ENCODE assay signal across 8 mouse cellular contexts in genomic region chr4:148951821-148952291, GRCm38 (mm10).
DNase-seq lines count a peak whose midpoint lies in the region; ATAC-seq lines count a peak whose summit lies in the region.

No protein-coding gene starts in this region.

- peak overlapping the region; percentile 86 for H3K27ac ChIP-seq in heart, embryonic 13.5 days (replicated peaks)
- H3K27ac ChIP-seq in forebrain, embryonic 11.5 days (ENCODE audit: low read depth, low read length) = no peak overlapping the region
- no peak overlapping the region for H3K27ac ChIP-seq in neural tube, embryonic 11.5 days (ENCODE audit: low read depth, low read length)

- peaks cover 54% of the 10 kb centered on the region for H3K27me3 ChIP-seq in heart, embryonic 13.5 days (replicated peaks)
- peaks cover 45% of the 10 kb centered on the region for H3K27me3 ChIP-seq in forebrain, embryonic 11.5 days (ENCODE audit: control insufficient read depth, insufficient read depth, low read length)
- H3K27me3 ChIP-seq in neural tube, embryonic 11.5 days (ENCODE audit: control insufficient read depth, insufficient read depth, low read length) = peaks cover 50% of the 10 kb centered on the region

- H3K36me3 ChIP-seq in heart, embryonic 13.5 days = peaks cover 60% of the 10 kb centered on the region
- H3K36me3 ChIP-seq in forebrain, embryonic 11.5 days (ENCODE audit: control insufficient read depth, insufficient read depth, low read length) = no peaks in the 10 kb centered on the region; the same call in 1 of the 2 replicates
- H3K36me3 ChIP-seq in neural tube, embryonic 11.5 days (ENCODE audit: control insufficient read depth, insufficient read depth, low read length) = no peaks in the 10 kb centered on the region

- no peak for DNase-seq in heart, postnatal 36 days
- peak; percentile 26 for DNase-seq in WW6 (ENCODE audit: low read depth, low spot score)
- DNase-seq in forebrain, embryonic 11.5 days (ENCODE audit: low spot score) = peak; percentile 74
- peak; percentile 54 to 61 for DNase-seq in left cerebral cortex, postnatal 25 days (ENCODE audit: low spot score in 2 of 2)
- DNase-seq in neural tube, embryonic 11.5 days (ENCODE audit: low spot score) = peak; percentile 57
- no peak for DNase-seq in T-cell, adult 2 months (ENCODE audit: low spot score)
- DNase-seq in gastrocnemius, postnatal 10 days = no peak

- H3K9me3 ChIP-seq in heart, embryonic 13.5 days = no peaks in the 10 kb centered on the region
- H3K9me3 ChIP-seq in forebrain, embryonic 11.5 days (ENCODE audit: control insufficient read depth, low read length) = no peaks in the 10 kb centered on the region
- H3K9me3 ChIP-seq in neural tube, embryonic 11.5 days (ENCODE audit: control insufficient read depth, low read length) = no peaks in the 10 kb centered on the region

- ATAC-seq in heart, embryonic 13.5 days (ENCODE audit: extremely low read depth, insufficient number of reproducible peaks, low FRiP score, low TSS enrichment) = no peak
- ATAC-seq in forebrain, embryonic 11.5 days (replicated peaks; ENCODE audit: low FRiP score) = peak; percentile 34
- peak; percentile 43; the same call in 1 of the 2 replicates for ATAC-seq in neural tube, embryonic 11.5 days (ENCODE audit: insufficient read depth, low FRiP score, low TSS enrichment)

- intact Hi-C loops in heart, postnatal 36 days (cut with DNase I) = loop anchor here (2.0 kb wide), 1 partner anchor 49 kb away; no protein-coding TSS in a partner anchor
- intact Hi-C loops in left cerebral cortex, postnatal 25 days (cut with DNase I) = no loop called here

- peak overlapping the region; percentile 42 for H3K4me3 ChIP-seq in heart, embryonic 13.5 days
- H3K4me3 ChIP-seq in forebrain, embryonic 11.5 days (ENCODE audit: low read depth, low read length) = peak overlapping the region; percentile 40
- H3K4me3 ChIP-seq in neural tube, embryonic 11.5 days (ENCODE audit: low read depth, low read length) = peak overlapping the region; percentile 32

- H3K4me2 ChIP-seq in heart, embryonic 13.5 days = peak overlapping the region; percentile 66
- H3K4me2 ChIP-seq in forebrain, embryonic 11.5 days (ENCODE audit: low read depth, low read length, severe bottlenecking) = peak overlapping the region; percentile 83
- peak overlapping the region; percentile 56 for H3K4me2 ChIP-seq in neural tube, embryonic 11.5 days (ENCODE audit: low read depth)

- 14% methylated on average over 44 of the region's 44 CpGs for WGBS in heart, embryonic 13.5 days
- 3% methylated on average over 44 of the region's 44 CpGs for WGBS in forebrain, embryonic 11.5 days
- 3% methylated on average over 38 of the region's 44 CpGs for WGBS in neural tube, embryonic 11.5 days

- peak overlapping the region; percentile 69 for H3K9ac ChIP-seq in heart, embryonic 13.5 days
- H3K9ac ChIP-seq in forebrain, embryonic 11.5 days (ENCODE audit: low read length) = peak overlapping the region; percentile 51
- H3K9ac ChIP-seq in neural tube, embryonic 11.5 days (ENCODE audit: low read length) = no peak overlapping the region

- H3K4me1 ChIP-seq in heart, embryonic 13.5 days = peaks cover 67% of the 10 kb centered on the region
- peaks cover 27% of the 10 kb centered on the region for H3K4me1 ChIP-seq in forebrain, embryonic 11.5 days (replicated peaks; ENCODE audit: control insufficient read depth, insufficient read depth, low read length)
- peaks cover 19% of the 10 kb centered on the region for H3K4me1 ChIP-seq in neural tube, embryonic 11.5 days (ENCODE audit: control insufficient read depth, insufficient read depth, low read length)

Comparison
In these comparisons a context has a peak if more than half of its experiments do, and no peak if none do; other contexts are left out.
1. DNase-seq: peak in WW6 (single experiment), forebrain, embryonic 11.5 days (single experiment), left cerebral cortex, postnatal 25 days (2 of 2) and neural tube, embryonic 11.5 days (single experiment); none in heart, postnatal 36 days (0 of 2), T-cell, adult 2 months (single experiment) and gastrocnemius, postnatal 10 days (single experiment).
2. Peak in every context shown above with its lines, with median percentiles within 50 percentile points of each other: H3K4me2 ChIP-seq and H3K4me3 ChIP-seq.